Mouse (Mus musculus): ENCODE results near the gene Hbq1a. TPM values are rescaled to one million over a fixed set of nuclear protein-coding genes. Genes with fewer than 3 reads are reported as not detected.
"Not testable (repeated sequence)": the region's sequence is repeated elsewhere in the genome, so short reads cannot be mapped to it uniquely, and the experiment has no call there.

Gene Hbq1a
- 0.73 TPM in 1 of 2 replicates, not detected in the other for polyA plus RNA-seq (2016; fragmentation: Nextera tagmentation; extraction: Ambion mirVana)

DNA sequence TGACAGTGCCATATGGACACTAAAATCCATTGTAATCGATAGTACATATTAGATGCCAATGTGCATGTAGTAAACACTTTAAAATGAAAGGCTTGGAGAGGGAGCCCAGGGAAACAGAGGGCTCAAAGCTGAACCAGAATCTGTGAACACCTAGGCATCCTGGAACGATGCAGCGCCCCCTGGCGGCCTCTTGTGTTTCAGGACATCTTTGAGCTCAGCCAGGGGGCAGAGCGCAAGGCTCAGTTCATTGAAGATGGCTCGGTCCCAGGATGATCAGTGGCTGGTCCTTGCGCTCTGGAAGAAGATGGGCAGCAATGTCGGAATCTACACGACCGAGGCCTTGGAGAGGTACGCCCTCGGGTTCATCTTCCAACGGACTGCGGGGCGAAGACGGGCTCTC, at the start of gene Hbq1a:
TSS of gene Hbq1a (plus strand) at position 205 of the 400 bp plus-strand sequence.
- Histone ChIP-seq H3K27me3 (peaks cover 18% of the 10 kb centered on the region), H3K4me3 (replicated peaks) (0 out of 2 replicates have a peak within 1 kb of the TSS, but pooled peaks have one; percentile 13), H3K4me2 (peak within 1 kb of the TSS; percentile 47)
- 0 out of 2 replicates have a peak, but pooled peaks have one; percentile 41 for ATAC-seq (ENCODE audit: low FRiP score)
- 10% methylated on average over 16 of the region's 16 CpGs for WGBS
- H3K27ac ChIP-seq; H3K9ac ChIP-seq; H3K9me3 ChIP-seq; H3K4me1 ChIP-seq; H3K36me3 ChIP-seq (replicated peaks): not testable (repeated sequence)

DNA sequence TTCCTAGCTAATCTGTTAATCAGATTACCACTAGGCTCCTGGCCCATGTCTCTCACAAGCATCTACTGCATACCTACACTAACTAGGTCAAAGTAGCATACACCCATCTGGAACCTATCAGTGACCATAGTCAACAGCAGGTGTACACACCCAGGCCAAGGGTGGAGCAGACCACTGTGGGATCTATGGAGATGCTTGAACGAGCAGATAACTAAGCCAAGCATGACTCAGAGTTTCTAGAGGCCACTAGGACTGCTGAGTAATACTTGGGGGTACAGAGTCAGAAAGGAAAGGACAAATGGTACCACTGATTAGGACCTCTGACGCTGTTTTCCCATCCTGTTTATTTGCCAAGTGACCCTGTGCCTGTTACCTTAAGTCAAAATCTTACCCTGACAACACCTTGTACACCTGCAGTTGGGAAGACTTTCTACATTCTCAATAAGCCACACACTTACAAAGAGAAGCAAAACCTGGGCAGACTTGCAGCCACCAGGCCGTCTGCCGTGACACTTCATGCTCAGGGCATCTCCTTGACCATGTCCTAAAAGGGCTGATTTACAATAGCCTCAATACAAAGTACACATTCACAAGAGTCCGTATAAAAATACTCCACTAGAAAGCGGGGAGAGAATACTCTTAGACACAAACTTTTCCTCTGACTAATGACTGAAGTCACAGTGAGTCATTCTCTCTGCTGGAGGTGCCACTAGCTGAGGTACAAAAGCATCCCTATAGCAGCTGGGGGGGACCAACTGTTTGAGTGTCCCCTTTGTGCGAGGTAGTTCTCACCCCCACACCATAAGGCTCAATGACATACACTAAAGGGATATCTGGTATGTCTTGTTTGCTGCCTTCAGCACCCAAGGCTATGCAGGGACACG, 48.7 kb upstream of the Hbq1a start:
- no peaks in the 10 kb centered on the region for H3K4me1 ChIP-seq
- H3K27me3 ChIP-seq, result no peaks in the 10 kb centered on the region

DNA sequence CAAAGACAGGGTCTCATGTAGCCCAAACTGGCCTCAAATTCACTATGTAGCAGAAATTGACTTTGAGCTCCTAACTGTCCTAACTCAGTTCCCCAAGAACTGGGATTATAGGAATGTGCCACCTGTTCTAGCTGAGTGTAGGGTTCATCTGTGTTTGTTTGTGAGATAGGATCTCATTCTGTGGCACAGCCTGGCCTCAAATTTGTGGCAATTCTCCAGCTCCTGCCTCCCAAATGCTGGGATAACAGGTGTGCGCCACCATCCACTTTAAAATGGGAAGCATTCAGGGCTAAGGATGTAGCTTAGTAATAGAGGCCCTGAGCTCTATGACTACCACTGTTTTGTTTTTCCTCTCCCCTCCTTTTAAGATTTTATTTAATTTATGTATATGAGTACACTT, 46.7 kb upstream of the Hbq1a start:
- WGBS, result 96% methylated on average over 1 of the region's 1 CpGs
- no peak overlapping the region for H3K9ac ChIP-seq
- H3K4me1 ChIP-seq, result no peaks in the 10 kb centered on the region
- no peaks in the 10 kb centered on the region for H3K27me3 ChIP-seq
- no peak for ATAC-seq (ENCODE audit: low FRiP score)
- no peaks in the 10 kb centered on the region for H3K9me3 ChIP-seq
- peaks cover 55% of the 10 kb centered on the region for H3K36me3 ChIP-seq (replicated peaks)
- no peak overlapping the region for H3K27ac ChIP-seq
- H3K4me2 ChIP-seq, result no peak overlapping the region
- H3K4me3 ChIP-seq (replicated peaks), result no peak overlapping the region

More for the DNA sequence above, 48.7 kb upstream of the Hbq1a start:
- no peak for ATAC-seq (ENCODE audit: low FRiP score)
- Histone ChIP-seq H3K4me2 (no peak overlapping the region), H3K9ac (no peak overlapping the region), H3K27ac (no peak overlapping the region), H3K36me3 (replicated peaks) (peaks cover 73% of the 10 kb centered on the region), H3K9me3 (no peaks in the 10 kb centered on the region), H3K4me3 (replicated peaks) (no peak overlapping the region)
- WGBS, result 87% methylated on average over 8 of the region's 8 CpGs

GRCm38 (mm10) chr11:32256146-32256545, 43.7 kb upstream of the Hbq1a start:
- H3K27me3 ChIP-seq, result no peaks in the 10 kb centered on the region
- H3K27ac ChIP-seq, result no peak overlapping the region
- H3K9me3 ChIP-seq, result no peaks in the 10 kb centered on the region
- H3K4me2 ChIP-seq, result no peak overlapping the region
- ATAC-seq (ENCODE audit: low FRiP score), result no peak
- no peak overlapping the region for H3K9ac ChIP-seq
- H3K36me3 ChIP-seq (replicated peaks), result peaks cover 43% of the 10 kb centered on the region
- WGBS, result 89% methylated on average over 1 of the region's 1 CpGs
- H3K4me1 ChIP-seq, result no peaks in the 10 kb centered on the region
- no peak overlapping the region for H3K4me3 ChIP-seq (replicated peaks)

DNA sequence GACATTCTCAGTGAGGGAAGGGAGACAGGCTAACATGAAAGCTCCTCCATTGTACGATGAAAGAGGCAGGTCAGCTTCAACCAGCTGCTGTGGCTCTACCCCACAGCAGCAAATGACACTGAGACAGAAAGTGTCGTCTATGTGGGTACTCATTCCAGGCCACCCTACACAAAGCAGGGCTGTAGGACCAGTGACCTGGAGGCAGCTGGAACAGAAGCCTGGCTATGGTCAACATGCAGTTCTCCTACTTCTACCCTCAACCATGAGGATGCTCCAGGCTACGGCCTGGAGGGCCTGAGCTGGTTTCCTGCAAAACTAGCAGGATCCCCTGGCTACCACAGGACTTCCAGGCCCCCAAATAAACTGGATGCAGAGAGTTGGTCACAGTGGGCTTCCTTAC, 43.3 kb upstream of the Hbq1a start:
- H3K9ac ChIP-seq, result no peak overlapping the region
- 0 out of 2 replicates have a peak overlapping the region, but pooled peaks have one; percentile 4 for H3K27ac ChIP-seq
- no peaks in the 10 kb centered on the region for H3K9me3 ChIP-seq
- no peaks in the 10 kb centered on the region for H3K27me3 ChIP-seq
- peaks cover 40% of the 10 kb centered on the region for H3K36me3 ChIP-seq (replicated peaks)
- no peak for ATAC-seq (ENCODE audit: low FRiP score)
- H3K4me2 ChIP-seq, result no peak overlapping the region
- 85% methylated on average over 3 of the region's 3 CpGs for WGBS
- no peaks in the 10 kb centered on the region for H3K4me1 ChIP-seq
- H3K4me3 ChIP-seq (replicated peaks), result no peak overlapping the region

- peaks cover 19% of the 10 kb centered on the region for H3K36me3 ChIP-seq (replicated peaks)
- no peak overlapping the region for H3K9ac ChIP-seq
- no peak overlapping the region for H3K27ac ChIP-seq
- no peaks in the 10 kb centered on the region for H3K9me3 ChIP-seq
- ATAC-seq (ENCODE audit: low FRiP score), result no peak
- 89% methylated on average over 10 of the region's 10 CpGs for WGBS
- H3K4me3 ChIP-seq (replicated peaks), result no peak overlapping the region
- peaks cover 9% of the 10 kb centered on the region for H3K4me1 ChIP-seq
- no peaks in the 10 kb centered on the region for H3K27me3 ChIP-seq
- no peak overlapping the region for H3K4me2 ChIP-seq
Measured at GRCm38 (mm10) chr11:32262674-32263415, 37.0 kb upstream of the Hbq1a start.

DNA sequence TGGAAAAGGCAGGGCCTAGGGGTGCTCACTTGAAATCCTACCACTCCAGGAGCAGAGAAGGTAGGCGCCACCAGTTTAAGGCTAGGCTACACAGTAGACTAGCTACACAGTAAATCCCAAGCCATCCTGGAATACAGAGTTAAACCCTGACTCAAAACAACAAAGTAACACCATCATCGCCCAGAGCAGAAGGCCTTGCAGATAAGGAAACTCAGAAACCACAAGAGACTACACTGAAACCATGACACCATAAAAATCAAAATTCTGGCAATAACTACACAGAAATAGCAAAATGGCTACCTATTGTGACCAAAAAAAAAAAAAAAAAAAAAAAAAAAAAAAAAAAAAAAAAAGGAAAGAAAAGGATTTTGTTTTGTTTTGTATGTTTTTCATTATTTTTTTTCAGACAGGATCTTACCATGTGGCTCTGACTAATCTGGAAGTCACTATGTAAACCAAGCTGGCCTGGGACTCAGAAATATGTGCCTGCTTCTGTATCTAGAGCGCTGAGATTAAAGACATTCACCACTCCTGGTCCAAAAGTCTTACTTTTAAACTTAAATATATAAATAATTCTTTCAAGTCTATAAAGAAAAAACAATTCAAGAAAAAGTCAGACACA, 34.6 kb upstream of the Hbq1a start:
- Histone ChIP-seq H3K4me1 (peaks cover 14% of the 10 kb centered on the region), H3K36me3 (replicated peaks) (peaks cover 18% of the 10 kb centered on the region), H3K9ac (no peak overlapping the region), H3K9me3 (no peaks in the 10 kb centered on the region), H3K4me2 (no peak overlapping the region), H3K27me3 (peaks cover 14% of the 10 kb centered on the region), H3K4me3 (replicated peaks) (no peak overlapping the region), H3K27ac (no peak overlapping the region)
- no peak for ATAC-seq (ENCODE audit: low FRiP score)
- WGBS, result 97% methylated on average over 3 of the region's 3 CpGs

- H3K4me3 ChIP-seq (replicated peaks), result no peak overlapping the region
- peaks cover 8% of the 10 kb centered on the region for H3K36me3 ChIP-seq (replicated peaks)
- WGBS, result 90% methylated on average over 6 of the region's 6 CpGs
- H3K4me1 ChIP-seq, result peaks cover 14% of the 10 kb centered on the region
- no peak overlapping the region for H3K4me2 ChIP-seq
- no peak overlapping the region for H3K9ac ChIP-seq
- H3K27me3 ChIP-seq, result peaks cover 14% of the 10 kb centered on the region
- ATAC-seq (ENCODE audit: low FRiP score), result no peak
- no peaks in the 10 kb centered on the region for H3K9me3 ChIP-seq
- no peak overlapping the region for H3K27ac ChIP-seq
Measured at GRCm38 (mm10) chr11:32266194-32266593, 33.7 kb upstream of the Hbq1a start.

DNA sequence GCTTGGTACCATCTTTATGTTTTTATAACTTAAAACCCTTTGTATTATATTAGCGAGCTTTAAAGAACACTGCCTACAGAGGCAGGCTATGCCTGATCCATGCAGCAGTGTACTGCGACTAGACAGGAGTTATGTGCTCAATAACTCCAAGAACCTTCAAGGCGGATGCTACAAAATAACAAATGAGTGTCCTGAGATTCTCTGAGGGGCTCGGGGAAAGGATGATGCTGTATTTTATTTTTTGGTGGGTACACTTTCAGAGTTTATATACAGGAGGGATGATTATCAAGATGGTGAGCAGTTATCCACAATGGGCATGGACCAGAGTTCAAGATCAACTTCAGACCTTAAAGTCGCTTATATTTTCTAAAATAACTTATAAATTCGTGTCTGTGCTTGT, 33.1 kb upstream of the Hbq1a start:
- Histone ChIP-seq H3K27me3 (peaks cover 19% of the 10 kb centered on the region), H3K27ac (peak overlapping the region; percentile 98), H3K4me3 (replicated peaks) (peak overlapping the region; percentile 82), H3K4me1 (peaks cover 14% of the 10 kb centered on the region), H3K4me2 (peak overlapping the region; percentile 60), H3K9me3 (no peaks in the 10 kb centered on the region), H3K9ac (peak overlapping the region; percentile 93), H3K36me3 (replicated peaks) (peaks cover 6% of the 10 kb centered on the region)
- ATAC-seq (ENCODE audit: low FRiP score), result no peak
- WGBS, result 34% methylated on average over 6 of the region's 6 CpGs

DNA sequence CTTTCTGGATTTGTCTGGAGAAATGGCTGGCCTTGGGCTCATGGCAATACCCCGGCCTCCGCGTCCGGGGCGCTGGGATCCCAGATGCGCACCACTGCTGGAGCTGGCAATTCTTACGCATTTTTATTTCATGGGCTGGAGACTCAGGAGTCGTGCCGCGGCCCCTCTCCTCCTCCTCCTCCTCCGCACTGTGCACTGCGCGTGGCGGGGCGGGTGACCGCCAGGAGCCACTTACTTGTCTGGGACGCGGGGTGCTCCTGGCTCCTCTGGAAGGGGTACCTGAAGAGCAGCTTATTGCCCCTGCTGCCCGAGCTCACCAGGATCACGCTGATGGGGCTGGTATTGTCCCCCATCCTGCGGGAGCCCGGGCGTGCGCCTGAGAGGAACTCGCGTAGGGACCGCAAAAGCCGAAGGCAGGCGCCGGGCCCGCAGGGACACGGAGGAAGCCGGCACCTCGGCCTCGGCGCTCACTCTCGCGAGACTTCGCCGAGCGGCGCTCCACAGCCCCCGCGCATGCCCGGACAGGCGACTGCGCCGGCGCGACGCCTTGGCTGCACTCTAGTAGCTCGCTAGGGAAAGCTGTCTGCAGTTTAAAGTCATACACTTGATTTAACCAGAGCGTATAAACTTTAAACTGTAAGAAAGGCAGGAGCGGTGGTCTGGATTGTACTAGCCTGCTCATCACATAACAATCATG, 32.5 kb upstream of the Hbq1a start, which contains the start of gene Nprl3:
TSS of gene Nprl3 (minus strand) at position 520 of the 697 bp plus-strand sequence.
- H3K4me1 ChIP-seq, result peaks cover 14% of the 10 kb centered on the region
- ATAC-seq (ENCODE audit: low FRiP score), result peak; percentile 100
- peak within 1 kb of the TSS; percentile 98 for H3K27ac ChIP-seq
- H3K9me3 ChIP-seq, result no peaks in the 10 kb centered on the region
- WGBS, result under 1% methylated on average over 54 of the region's 54 CpGs
- peak within 1 kb of the TSS; percentile 82 for H3K4me3 ChIP-seq (replicated peaks)
- H3K27me3 ChIP-seq, result peaks cover 19% of the 10 kb centered on the region
- peak within 1 kb of the TSS; percentile 60 for H3K4me2 ChIP-seq
- H3K36me3 ChIP-seq (replicated peaks), result 0 out of 2 replicates have a peak, but pooled peaks cover 2% of the 10 kb centered on the region
- peak within 1 kb of the TSS; percentile 93 for H3K9ac ChIP-seq

DNA sequence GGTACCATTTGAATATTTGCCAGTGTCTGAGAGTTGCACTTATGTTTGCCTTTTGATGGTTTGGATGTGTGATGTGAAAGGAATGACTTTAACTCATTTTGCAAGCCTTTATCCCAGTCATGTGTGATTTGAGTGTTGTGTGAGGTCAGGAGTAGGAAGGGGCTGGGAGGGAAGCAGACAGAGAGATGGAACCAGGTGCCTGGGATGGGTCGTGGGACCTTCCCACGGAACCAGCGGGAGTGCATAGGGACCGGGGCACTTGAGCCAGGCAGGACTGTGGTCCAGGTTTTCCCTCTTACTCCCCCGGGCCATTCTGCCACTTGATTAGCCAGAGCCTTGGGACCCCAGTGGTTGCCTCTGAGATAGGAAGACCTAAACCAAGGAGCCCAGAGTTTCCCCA, 31.9 kb upstream of the Hbq1a start:
- Histone ChIP-seq H3K4me2 (peak overlapping the region; percentile 60), H3K4me1 (peaks cover 14% of the 10 kb centered on the region), H3K9ac (peak overlapping the region; percentile 93), H3K27ac (peak overlapping the region; percentile 98), H3K36me3 (replicated peaks) (no peaks in the 10 kb centered on the region), H3K9me3 (no peaks in the 10 kb centered on the region), H3K27me3 (peaks cover 19% of the 10 kb centered on the region), H3K4me3 (replicated peaks) (peak overlapping the region; percentile 82)
- no peak; the same call in 1 of the 2 replicates for ATAC-seq (ENCODE audit: low FRiP score)
- 22% methylated on average over 5 of the region's 5 CpGs for WGBS

All from forebrain, embryonic 12.5 days (tissue).